Mouse (Mus musculus) midbrain, embryonic 12.5 days (tissue): ENCODE measurements around the gene Aldh1b1. TPM values are rescaled to one million over a fixed set of nuclear protein-coding genes. Genes with fewer than 3 reads are reported as not detected.

Source experiments
- ATAC-seq: fragments of 200-750 bp; cut with Nextera tagmentation; 2 replicates; pipeline ENCODE4 v1.8.0; 2017; ENCODE audit warnings: low read depth, moderate TSS enrichment, moderate library complexity; ENCODE audit not compliant: low FRiP score
- H3K27ac ChIP-seq: fragments of 300-500 bp; sonication (generic); replicated peaks from 2 replicates; pipeline ENCODE4 v1.5.1; 2016; ENCODE audit warnings: mild to moderate bottlenecking
- H3K27me3 ChIP-seq: fragments of 300-500 bp; sonication (generic); 2 replicates; pipeline ENCODE4 v1.6.1; 2016; ENCODE audit warnings: mild to moderate bottlenecking
- H3K36me3 ChIP-seq: fragments of 300-500 bp; sonication (generic); 2 replicates; pipeline ENCODE4 v1.6.1; 2016
- H3K4me1 ChIP-seq: fragments of 300-500 bp; sonication (generic); 2 replicates; pipeline ENCODE4 v1.6.1; 2016
- H3K4me2 ChIP-seq: fragments of 300-500 bp; sonication (generic); replicated peaks from 2 replicates; pipeline ENCODE4 v1.6.1; 2016; ENCODE audit warnings: mild to moderate bottlenecking, moderate library complexity
- H3K4me3 ChIP-seq: fragments of 300-500 bp; sonication (generic); 2 replicates; pipeline ENCODE4 v1.5.1; 2016; ENCODE audit warnings: mild to moderate bottlenecking
- H3K9ac ChIP-seq: fragments of 300-500 bp; sonication (generic); replicated peaks from 2 replicates; pipeline ENCODE4 v1.6.1; 2016; ENCODE audit warnings: mild to moderate bottlenecking, moderate library complexity
- H3K9me3 ChIP-seq: fragments of 300-500 bp; sonication (generic); 2 replicates; pipeline ENCODE4 v1.6.1; 2016; ENCODE audit warnings: mild to moderate bottlenecking
- WGBS: fragments of 180-500 bp; shearing (Covaris S2); methylation state at CpG from one replicate; pipeline ENCODE4 v1.1.7; 2016; 5-methylcytosine and 5-hydroxymethylcytosine counted together
- polyA plus RNA-seq: library from polyadenylated mRNA; unstranded; fragments of >200 nt; fragmentation: Nextera tagmentation; extraction: Ambion mirVana; gene quantifications from 2 replicates; pipeline ENCODE4 v1.2.1, GENCODE M21; 2016

Aldh1b1 gene
- polyA plus RNA-seq, 1 experiment from 2014 or later, result 8.6 TPM

- Histone ChIP-seq H3K4me2 (peak overlapping the region; percentile 41), H3K4me1 (peaks cover 76% of the 10 kb centered on the region), H3K36me3 (no peaks in the 10 kb centered on the region), H3K27me3 (peaks cover 96% of the 10 kb centered on the region), H3K4me3 (peak overlapping the region; percentile 3), H3K9me3 (no peaks in the 10 kb centered on the region), H3K9ac (peak overlapping the region; percentile 24), H3K27ac (peak overlapping the region; percentile 43)
- ATAC-seq, result no peak; the same call in 1 of the 2 replicates
- under 1% methylated on average over 16 of the region's 16 CpGs for WGBS
These were observed 33.7 kb upstream of the Aldh1b1 start for GRCm38 (mm10) chr4:45765121-45765564.

DNA sequence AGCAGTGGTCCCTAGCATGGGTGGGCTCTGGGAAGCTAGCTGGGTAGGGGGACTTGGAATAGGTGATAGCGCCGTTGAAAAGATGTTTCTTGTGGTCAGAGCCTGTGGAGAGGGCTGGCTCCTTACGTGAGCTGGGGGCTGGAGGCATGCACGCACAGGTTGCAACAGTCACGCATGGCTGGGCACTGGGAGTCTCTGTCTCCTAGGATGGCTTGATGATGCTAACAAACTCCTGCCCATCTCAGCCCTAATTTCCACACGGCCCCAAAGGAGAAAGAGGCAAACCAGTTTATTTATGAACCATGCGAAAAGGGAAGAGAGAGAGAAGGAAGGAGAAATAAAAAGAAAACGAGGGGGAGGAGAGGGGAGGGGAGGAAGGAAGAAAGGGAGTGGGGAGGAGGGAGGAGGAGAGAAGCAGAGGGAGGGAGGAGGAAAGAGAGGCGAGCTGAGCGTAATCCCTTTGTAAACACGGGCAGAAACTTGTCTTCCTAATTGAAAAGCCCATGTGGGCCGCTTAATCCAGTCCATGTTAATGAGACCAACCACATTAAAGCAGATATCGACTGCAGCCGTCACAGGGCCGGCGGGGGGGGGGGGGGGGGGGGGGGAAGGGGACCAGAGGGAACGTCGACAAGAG is 33.1 kb upstream of the Aldh1b1 start:
- Histone ChIP-seq H3K27me3 (peaks cover 95% of the 10 kb centered on the region), H3K9ac (peak overlapping the region; percentile 24; the same call in 1 of the 2 replicates), H3K4me1 (peaks cover 81% of the 10 kb centered on the region), H3K27ac (peak overlapping the region; percentile 43), H3K4me3 (peak overlapping the region; percentile 3), H3K36me3 (no peaks in the 10 kb centered on the region), H3K9me3 (no peaks in the 10 kb centered on the region), H3K4me2 (peak overlapping the region; percentile 41)
- ATAC-seq, result peak; percentile 57
- under 1% methylated on average over 15 of the region's 18 CpGs for WGBS

GRCm38 (mm10) chr4:45766774-45767173 is 32.0 kb upstream of the Aldh1b1 start:
- Histone ChIP-seq H3K4me1 (peaks cover 91% of the 10 kb centered on the region), H3K27me3 (peaks cover 90% of the 10 kb centered on the region), H3K4me2 (no peak overlapping the region), H3K9ac (no peak overlapping the region), H3K4me3 (no peak overlapping the region), H3K27ac (no peak overlapping the region), H3K9me3 (no peaks in the 10 kb centered on the region), H3K36me3 (no peaks in the 10 kb centered on the region)
- WGBS, result 63% methylated on average over 7 of the region's 7 CpGs
- no peak for ATAC-seq

DNA sequence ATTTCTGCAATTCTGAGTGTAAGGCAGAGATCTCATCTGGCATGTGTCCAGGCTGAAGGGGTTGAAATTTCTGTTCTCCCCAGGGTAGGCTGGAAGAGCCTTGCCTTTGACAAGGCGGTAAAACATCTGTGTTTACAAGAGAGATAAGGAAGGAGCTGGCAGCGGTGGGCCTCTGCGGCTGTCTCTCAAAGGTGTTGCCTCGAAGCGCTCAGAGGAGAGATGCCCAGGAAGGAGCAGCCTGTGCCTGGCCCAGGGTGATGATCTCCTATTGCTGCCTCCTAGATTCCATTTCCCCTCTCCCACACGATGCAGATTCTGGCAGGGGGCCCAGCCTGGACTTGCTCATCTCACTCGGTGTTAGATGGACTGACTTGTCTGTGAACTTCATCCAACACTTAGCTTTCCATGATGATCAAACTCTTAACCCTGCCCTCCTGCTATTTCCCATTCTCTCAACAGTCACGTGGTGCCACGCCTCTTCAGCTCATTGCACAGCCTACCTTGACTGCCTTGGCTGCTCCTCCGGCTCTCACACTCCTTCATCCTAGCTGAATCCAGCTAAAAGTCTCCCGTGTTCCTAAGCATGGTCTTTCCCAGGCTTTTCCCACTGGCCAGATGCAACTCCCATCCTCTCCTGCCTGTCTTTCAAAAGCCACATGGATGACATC is 30.8 kb upstream of the Aldh1b1 start:
- no peak for ATAC-seq
- Histone ChIP-seq H3K4me3 (no peak overlapping the region), H3K4me1 (peaks cover 87% of the 10 kb centered on the region), H3K9ac (no peak overlapping the region), H3K27me3 (peaks cover 90% of the 10 kb centered on the region), H3K9me3 (no peaks in the 10 kb centered on the region), H3K27ac (no peak overlapping the region), H3K36me3 (no peaks in the 10 kb centered on the region), H3K4me2 (no peak overlapping the region)
- 59% methylated on average over 11 of the region's 11 CpGs for WGBS

GRCm38 (mm10) chr4:45769141-45769540 is 29.7 kb upstream of the Aldh1b1 start:
- Histone ChIP-seq H3K27ac (no peak overlapping the region), H3K4me1 (peaks cover 76% of the 10 kb centered on the region), H3K4me3 (no peak overlapping the region), H3K9ac (no peak overlapping the region), H3K4me2 (no peak overlapping the region), H3K9me3 (no peaks in the 10 kb centered on the region), H3K36me3 (no peaks in the 10 kb centered on the region), H3K27me3 (peaks cover 88% of the 10 kb centered on the region)
- 38% methylated on average over 10 of the region's 10 CpGs for WGBS
- ATAC-seq, result no peak

DNA sequence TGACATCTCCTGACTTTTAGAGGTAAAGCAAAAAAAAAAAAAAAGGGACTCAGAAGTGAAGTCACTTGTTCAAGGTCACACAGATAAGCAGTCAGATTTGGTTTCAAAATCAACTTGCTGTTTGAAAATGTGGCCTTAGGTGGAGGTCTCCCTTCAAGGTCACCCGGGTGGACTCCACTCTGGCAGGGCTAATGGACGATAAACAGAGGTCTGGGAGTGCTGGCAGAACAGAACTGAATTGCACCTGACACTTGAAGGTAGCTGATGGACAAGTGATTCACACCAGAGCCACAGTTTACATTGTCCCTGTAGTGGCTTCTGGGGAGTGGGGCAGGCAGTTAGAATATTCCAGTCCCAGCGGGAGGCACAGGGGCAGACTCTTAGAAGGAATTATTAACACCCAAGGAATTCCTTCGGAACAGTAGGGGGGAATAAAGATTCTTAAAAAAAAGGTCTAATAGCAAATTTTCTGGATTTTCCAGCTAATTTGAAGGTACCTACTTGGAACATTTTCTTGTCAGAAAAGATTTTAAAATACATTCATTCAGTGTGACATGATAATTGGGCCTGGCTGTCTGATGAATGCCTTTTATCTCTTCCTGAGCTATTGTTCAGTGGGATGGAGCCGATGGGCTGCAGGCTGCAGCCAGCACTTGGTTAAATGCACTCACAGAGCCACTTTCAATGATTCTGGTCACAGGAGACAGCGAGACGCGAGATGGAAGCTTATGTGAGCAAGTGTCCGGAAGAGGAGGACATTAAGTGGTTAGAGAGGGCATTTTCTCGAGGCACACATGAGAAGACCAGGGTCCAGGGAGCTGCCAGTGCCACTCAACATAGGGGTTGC is 28.8 kb upstream of the Aldh1b1 start:
- ATAC-seq, result no peak
- H3K36me3 ChIP-seq, result no peaks in the 10 kb centered on the region
- H3K4me1 ChIP-seq, result peaks cover 67% of the 10 kb centered on the region
- no peaks in the 10 kb centered on the region for H3K9me3 ChIP-seq
- H3K27ac ChIP-seq, result peak overlapping the region; percentile 63
- no peak overlapping the region; the same call in 1 of the 2 replicates for H3K9ac ChIP-seq
- no peak overlapping the region for H3K4me3 ChIP-seq
- peaks cover 82% of the 10 kb centered on the region for H3K27me3 ChIP-seq
- WGBS, result 6% methylated on average over 10 of the region's 10 CpGs
- peak overlapping the region; percentile 25 for H3K4me2 ChIP-seq

DNA sequence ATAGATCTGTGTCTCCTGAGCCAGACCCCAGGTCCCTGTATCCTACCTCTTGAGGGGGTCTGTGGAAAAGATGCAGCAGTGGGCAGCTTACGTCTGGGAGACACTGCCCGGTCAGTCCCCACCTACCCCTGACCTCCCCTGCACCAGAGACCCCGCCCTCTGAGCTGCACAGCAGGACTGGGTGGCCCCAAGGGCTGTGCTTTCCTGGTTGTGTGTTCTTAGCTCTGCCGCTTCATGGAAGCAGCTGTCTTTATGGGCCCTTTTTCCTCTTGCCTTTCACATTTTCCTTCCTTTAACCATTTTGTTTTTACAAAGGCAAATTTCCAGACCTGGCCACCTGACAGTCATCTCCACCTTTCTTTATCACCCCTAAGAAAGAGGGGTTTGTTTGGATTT is 28.2 kb upstream of the Aldh1b1 start:
- H3K27me3 ChIP-seq, result peaks cover 82% of the 10 kb centered on the region
- H3K9ac ChIP-seq, result no peak overlapping the region; the same call in 1 of the 2 replicates
- no peaks in the 10 kb centered on the region for H3K36me3 ChIP-seq
- H3K27ac ChIP-seq, result peak overlapping the region; percentile 63
- H3K4me2 ChIP-seq, result peak overlapping the region; percentile 25
- peaks cover 61% of the 10 kb centered on the region for H3K4me1 ChIP-seq
- 0 out of 2 replicates have a peak, but pooled peaks have one; percentile 39 for ATAC-seq
- H3K9me3 ChIP-seq, result no peaks in the 10 kb centered on the region
- 5% methylated on average over 4 of the region's 4 CpGs for WGBS
- no peak overlapping the region for H3K4me3 ChIP-seq

DNA sequence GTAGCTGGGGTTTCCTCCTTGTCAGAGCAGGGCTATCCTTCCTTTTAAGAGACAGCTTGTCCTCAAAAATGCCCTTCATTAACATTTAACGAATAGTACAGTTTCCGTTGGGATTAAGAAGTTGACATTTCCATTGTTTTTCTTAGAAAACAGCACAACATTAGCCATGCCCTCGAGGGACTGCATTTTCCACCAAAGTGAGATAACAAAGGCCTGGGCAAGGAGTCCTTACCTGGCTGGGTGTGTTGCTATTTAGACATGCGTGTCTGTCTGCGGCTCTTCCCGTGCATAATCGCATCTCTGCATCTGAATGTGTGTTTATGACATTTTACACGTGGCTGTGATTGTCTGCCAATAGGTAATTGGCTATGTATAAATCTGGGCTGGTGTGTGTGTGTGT is 27.6 kb upstream of the Aldh1b1 start:
- peaks cover 56% of the 10 kb centered on the region for H3K4me1 ChIP-seq
- H3K4me3 ChIP-seq, result no peak overlapping the region
- no peak overlapping the region for H3K9ac ChIP-seq
- peak; percentile 10; the same call in 1 of the 2 replicates for ATAC-seq
- H3K4me2 ChIP-seq, result peak overlapping the region; percentile 25
- 8% methylated on average over 8 of the region's 8 CpGs for WGBS
- H3K27me3 ChIP-seq, result peaks cover 81% of the 10 kb centered on the region
- H3K36me3 ChIP-seq, result no peaks in the 10 kb centered on the region
- no peaks in the 10 kb centered on the region for H3K9me3 ChIP-seq
- H3K27ac ChIP-seq, result 0 out of 2 replicates have a peak overlapping the region, but pooled peaks have one; percentile 10

DNA sequence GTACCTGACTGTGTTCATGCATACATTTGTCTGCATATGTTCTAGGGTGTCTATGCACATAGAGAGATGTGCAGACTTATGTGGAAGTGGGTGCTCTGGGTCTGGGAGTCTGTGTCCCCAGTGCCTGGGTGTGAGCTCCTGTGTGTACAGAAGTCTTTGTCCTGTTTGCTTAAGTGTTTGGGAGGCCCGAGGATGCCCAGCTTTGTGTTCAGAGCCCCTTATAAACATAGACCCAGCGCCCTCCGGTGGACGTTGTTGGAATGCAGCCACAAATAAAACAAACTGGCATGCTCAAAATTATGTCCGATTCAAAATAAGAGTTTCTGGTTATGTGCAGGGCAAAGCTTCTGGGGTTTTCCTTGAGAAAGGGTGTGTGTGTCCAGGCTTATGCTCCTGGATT is 27.2 kb upstream of the Aldh1b1 start:
- H3K4me1 ChIP-seq, result peaks cover 51% of the 10 kb centered on the region
- H3K4me3 ChIP-seq, result no peak overlapping the region
- no peaks in the 10 kb centered on the region for H3K36me3 ChIP-seq
- H3K27ac ChIP-seq, result 0 out of 2 replicates have a peak overlapping the region, but pooled peaks have one; percentile 10
- H3K9me3 ChIP-seq, result no peaks in the 10 kb centered on the region
- H3K9ac ChIP-seq, result no peak overlapping the region
- H3K4me2 ChIP-seq, result peak overlapping the region; percentile 25; the same call in 1 of the 2 replicates
- H3K27me3 ChIP-seq, result peaks cover 77% of the 10 kb centered on the region
- ATAC-seq, result peak; percentile 64; the same call in 1 of the 2 replicates
- 5% methylated on average over 5 of the region's 5 CpGs for WGBS

DNA sequence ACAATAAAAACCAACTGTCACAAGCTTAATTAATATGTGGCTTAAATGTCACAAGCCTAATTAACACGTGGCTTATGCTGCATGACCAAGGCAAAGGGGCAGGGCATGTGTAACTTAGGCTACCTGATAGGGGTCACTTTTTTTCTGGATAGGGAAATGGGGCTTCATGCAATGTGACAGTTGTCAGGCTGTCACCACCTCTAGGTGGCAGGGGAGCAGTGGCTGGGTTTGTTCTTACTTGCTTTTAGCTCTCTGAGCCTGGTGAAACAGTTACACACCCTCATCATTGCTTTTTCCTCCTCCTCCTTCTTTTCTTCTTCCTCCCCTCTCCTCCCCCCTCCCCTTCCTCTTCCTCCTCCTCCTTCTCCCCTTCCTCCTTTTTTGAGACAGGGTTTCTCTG is 15.2 kb upstream of the Aldh1b1 start:
- Histone ChIP-seq H3K9ac (no peak overlapping the region), H3K27me3 (peaks cover 25% of the 10 kb centered on the region; the same call in 1 of the 2 replicates), H3K9me3 (no peaks in the 10 kb centered on the region), H3K4me3 (no peak overlapping the region), H3K4me2 (no peak overlapping the region), H3K36me3 (no peaks in the 10 kb centered on the region), H3K27ac (no peak overlapping the region), H3K4me1 (no peaks in the 10 kb centered on the region)
- 78% methylated on average over 1 of the region's 1 CpGs for WGBS
- no peak for ATAC-seq

GRCm38 (mm10) chr4:45785959-45786358 is 12.9 kb upstream of the Aldh1b1 start:
- no peak for ATAC-seq
- H3K27ac ChIP-seq, result no peak overlapping the region; the same call in 1 of the 2 replicates
- H3K4me2 ChIP-seq, result no peak overlapping the region
- no peak overlapping the region for H3K4me3 ChIP-seq
- H3K4me1 ChIP-seq, result peaks cover 8% of the 10 kb centered on the region; the same call in 1 of the 2 replicates
- H3K36me3 ChIP-seq, result no peaks in the 10 kb centered on the region
- H3K9me3 ChIP-seq, result no peaks in the 10 kb centered on the region
- peaks cover 23% of the 10 kb centered on the region; the same call in 1 of the 2 replicates for H3K27me3 ChIP-seq
- no peak overlapping the region for H3K9ac ChIP-seq
- WGBS, result 21% methylated on average over 2 of the region's 2 CpGs
